Mouse (Mus musculus) kidney, embryonic 14.5 days (tissue): ENCODE results near the gene Creg2. TPM values are rescaled to one million over a fixed set of nuclear protein-coding genes. Genes with fewer than 3 reads are reported as not detected.
"Not testable (repeated sequence)": the region's sequence is repeated elsewhere in the genome, so short reads cannot be mapped to it uniquely, and the experiment has no call there.

ENCODE experiments used
- ATAC-seq: fragments of 200-750 bp; cut with Nextera tagmentation; 2 replicates; pipeline ENCODE4 v1.8.0; 2017; ENCODE audit warnings: moderate number of reproducible peaks, mild to moderate bottlenecking, moderate TSS enrichment, moderate library complexity; ENCODE audit not compliant: low FRiP score, low TSS enrichment
- H3K27ac ChIP-seq: fragments of 300-500 bp; sonication (generic); 2 replicates; pipeline ENCODE4 v1.5.1; 2014; ENCODE audit warnings: low read depth, mild to moderate bottlenecking, low read length, moderate library complexity, mixed read lengths
- H3K27me3 ChIP-seq: fragments of 300-500 bp; sonication (generic); 2 replicates; pipeline ENCODE4 v1.6.1; 2014; ENCODE audit warnings: mild to moderate bottlenecking, low read length; ENCODE audit not compliant: control insufficient read depth, insufficient read depth
- H3K36me3 ChIP-seq: fragments of 300-500 bp; sonication (generic); 2 replicates; pipeline ENCODE4 v1.6.1; 2014; ENCODE audit warnings: low read length, mixed read lengths; ENCODE audit not compliant: control insufficient read depth, insufficient read depth
- H3K4me1 ChIP-seq: fragments of 300-500 bp; sonication (generic); 2 replicates; pipeline ENCODE4 v1.6.1; 2014; ENCODE audit warnings: low read length, mixed read lengths; ENCODE audit not compliant: control insufficient read depth, insufficient read depth
- H3K4me2 ChIP-seq: fragments of 300-500 bp; sonication (generic); replicated peaks from 2 replicates; pipeline ENCODE4 v1.6.1; 2014; ENCODE audit warnings: low read depth, mild to moderate bottlenecking, low read length
- H3K4me3 ChIP-seq: fragments of 300-500 bp; sonication (generic); 2 replicates; pipeline ENCODE4 v1.5.1; 2014; ENCODE audit warnings: mild to moderate bottlenecking, low read length
- H3K9ac ChIP-seq: fragments of 300-500 bp; sonication (generic); 2 replicates; pipeline ENCODE4 v1.6.1; 2014; ENCODE audit warnings: low read depth, mild to moderate bottlenecking, low read length, moderate library complexity
- H3K9me3 ChIP-seq: fragments of 300-500 bp; sonication (generic); 2 replicates; pipeline ENCODE4 v1.6.1; 2016; ENCODE audit warnings: low read length; ENCODE audit not compliant: control insufficient read depth
- WGBS: fragments of 180-500 bp; shearing (Covaris S2); extraction: QIAGEN DNeasy Blood & Tissue Kit; methylation state at CpG from one replicate; pipeline ENCODE4 v1.1.7; 2014; 5-methylcytosine and 5-hydroxymethylcytosine counted together
- polyA plus RNA-seq: library from polyadenylated mRNA; unstranded; fragments of >200 nt; fragmentation: Nextera tagmentation; extraction: Ambion mirVana; gene quantifications from 2 replicates; pipeline ENCODE4 v1.2.1, GENCODE M21; 2014

Creg2 gene
- polyA plus RNA-seq, 1 experiment from 2014 or later = not detected

GRCm38 (mm10) chr1:39664039-39664625 lies 12.9 kb upstream of the Creg2 start:
- no peak for ATAC-seq
- Histone ChIP-seq H3K9ac (no peak overlapping the region), H3K27me3 (no peaks in the 10 kb centered on the region), H3K4me1 (no peaks in the 10 kb centered on the region), H3K4me2 (no peak overlapping the region), H3K27ac (no peak overlapping the region), H3K9me3 (no peaks in the 10 kb centered on the region), H3K4me3 (no peak overlapping the region), H3K36me3 (no peaks in the 10 kb centered on the region)
- 89% methylated on average over 7 of the region's 7 CpGs for WGBS

- 83% methylated on average over 4 of the region's 4 CpGs for WGBS
These were observed 11.8 kb upstream of the Creg2 start for GRCm38 (mm10) chr1:39663050-39663449.

GRCm38 (mm10) chr1:39656976-39657529 lies 5.8 kb upstream of the Creg2 start:
- no peaks in the 10 kb centered on the region for H3K4me1 ChIP-seq
- H3K27me3 ChIP-seq = peaks cover 1% of the 10 kb centered on the region; the same call in 1 of the 2 replicates
- H3K36me3 ChIP-seq = no peaks in the 10 kb centered on the region
- no peak overlapping the region for H3K27ac ChIP-seq
- H3K9me3 ChIP-seq = no peaks in the 10 kb centered on the region
- no peak overlapping the region for H3K4me3 ChIP-seq
- ATAC-seq = no peak
- H3K4me2 ChIP-seq = no peak overlapping the region
- 80% methylated on average over 6 of the region's 6 CpGs for WGBS
- no peak overlapping the region for H3K9ac ChIP-seq

More at GRCm38 (mm10) chr1:39663050-39663449, 11.8 kb upstream of the Creg2 start:
- no peak for ATAC-seq
- no peak overlapping the region for H3K4me3 ChIP-seq
- H3K9ac ChIP-seq = no peak overlapping the region
- no peak overlapping the region for H3K4me2 ChIP-seq
- no peaks in the 10 kb centered on the region for H3K36me3 ChIP-seq
- no peaks in the 10 kb centered on the region for H3K27me3 ChIP-seq
- no peaks in the 10 kb centered on the region for H3K4me1 ChIP-seq
- no peaks in the 10 kb centered on the region for H3K9me3 ChIP-seq
- H3K27ac ChIP-seq = no peak overlapping the region

GRCm38 (mm10) chr1:39654901-39655300 lies 3.6 kb upstream of the Creg2 start:
- not testable (repeated sequence) for H3K9me3 ChIP-seq, ATAC-seq, H3K4me1 ChIP-seq, H3K27ac ChIP-seq, H3K9ac ChIP-seq, H3K36me3 ChIP-seq, H3K4me2 ChIP-seq, H3K4me3 ChIP-seq
- H3K27me3 ChIP-seq = peaks cover 17% of the 10 kb centered on the region
- WGBS = 88% methylated on average over 18 of the region's 18 CpGs

GRCm38 (mm10) chr1:39653028-39653427 lies 1.8 kb upstream of the Creg2 start:
- Histone ChIP-seq H3K4me3 (no peak overlapping the region), H3K4me1 (peaks cover 5% of the 10 kb centered on the region; the same call in 1 of the 2 replicates), H3K4me2 (no peak overlapping the region), H3K27me3 (peaks cover 21% of the 10 kb centered on the region), H3K27ac (no peak overlapping the region), H3K9me3 (no peaks in the 10 kb centered on the region), H3K9ac (no peak overlapping the region), H3K36me3 (no peaks in the 10 kb centered on the region)
- WGBS = 82% methylated on average over 4 of the region's 4 CpGs
- ATAC-seq = no peak

GRCm38 (mm10) chr1:39650435-39651240 lies 636 bp downstream of the Creg2 start:
- H3K27me3 ChIP-seq = peaks cover 21% of the 10 kb centered on the region
- H3K9me3 ChIP-seq = no peaks in the 10 kb centered on the region
- H3K4me2 ChIP-seq = peak overlapping the region; percentile 99
- peak overlapping the region; percentile 54 for H3K4me3 ChIP-seq
- peaks cover 5% of the 10 kb centered on the region; the same call in 1 of the 2 replicates for H3K4me1 ChIP-seq
- H3K27ac ChIP-seq = no peak overlapping the region
- H3K9ac ChIP-seq = peak overlapping the region; percentile 42
- no peaks in the 10 kb centered on the region for H3K36me3 ChIP-seq
- peak; percentile 92 for ATAC-seq
- WGBS = under 1% methylated on average over 73 of the region's 73 CpGs

- peak overlapping the region; percentile 42; the same call in 1 of the 2 replicates for H3K9ac ChIP-seq
- peak overlapping the region; percentile 99 for H3K4me2 ChIP-seq
- ATAC-seq = no peak
- no peaks in the 10 kb centered on the region for H3K36me3 ChIP-seq
- 18% methylated on average over 17 of the region's 17 CpGs for WGBS
- peaks cover 21% of the 10 kb centered on the region for H3K27me3 ChIP-seq
- H3K4me3 ChIP-seq = peak overlapping the region; percentile 54
- no peak overlapping the region for H3K27ac ChIP-seq
- peaks cover 5% of the 10 kb centered on the region; the same call in 1 of the 2 replicates for H3K4me1 ChIP-seq
- H3K9me3 ChIP-seq = no peaks in the 10 kb centered on the region
These were observed 1.4 kb downstream of the Creg2 start for GRCm38 (mm10) chr1:39649691-39650434.

GRCm38 (mm10) chr1:39648584-39648983 lies 2.7 kb downstream of the Creg2 start:
- no peaks in the 10 kb centered on the region for H3K36me3 ChIP-seq
- H3K9me3 ChIP-seq = no peaks in the 10 kb centered on the region
- peaks cover 5% of the 10 kb centered on the region; the same call in 1 of the 2 replicates for H3K4me1 ChIP-seq
- H3K4me2 ChIP-seq = no peak overlapping the region
- 81% methylated on average over 7 of the region's 7 CpGs for WGBS
- no peak overlapping the region for H3K9ac ChIP-seq
- H3K4me3 ChIP-seq = no peak overlapping the region
- no peak overlapping the region for H3K27ac ChIP-seq
- ATAC-seq = no peak
- peaks cover 21% of the 10 kb centered on the region for H3K27me3 ChIP-seq
